Mouse (Mus musculus): ENCODE measurements around the gene 4833439L19Rik. TPM values are rescaled to one million over a fixed set of nuclear protein-coding genes. Genes with fewer than 3 reads are reported as not detected.

Gene 4833439L19Rik
- polyA plus RNA-seq, 1 experiment from 2014 or later: 198 TPM

GRCm38 (mm10) chr13:54557652-54558051 is 7.6 kb downstream of the 4833439L19Rik start:
- DNase-seq (ENCODE audit: low spot score): no peak
- Histone ChIP-seq H3K9me3 (replicated peaks) (no peaks in the 10 kb centered on the region), H3K4me3 (no peak overlapping the region), H3K4me1 (no peaks in the 10 kb centered on the region), H3K27me3 (ENCODE audit: low read depth, poor library complexity, severe bottlenecking) (no peaks in the 10 kb centered on the region), H3K27ac (no peak overlapping the region), H3K36me3 (peaks cover 97% of the 10 kb centered on the region)
- WGBS: 100% methylated on average over 1 of the region's 1 CpGs

- Histone ChIP-seq H3K9me3 (replicated peaks) (no peaks in the 10 kb centered on the region), H3K4me1 (no peaks in the 10 kb centered on the region), H3K27me3 (ENCODE audit: low read depth, poor library complexity, severe bottlenecking) (no peaks in the 10 kb centered on the region), H3K36me3 (peaks cover 97% of the 10 kb centered on the region), H3K27ac (no peak overlapping the region), H3K4me3 (no peak overlapping the region)
- whole genome bisulfite sequencing: 93% methylated on average over 3 of the region's 3 CpGs
- DNase-seq (ENCODE audit: low spot score): no peak
Measured at GRCm38 (mm10) chr13:54556796-54557195, 8.4 kb downstream of the 4833439L19Rik start.

- Histone ChIP-seq H3K9me3 (replicated peaks) (no peaks in the 10 kb centered on the region), H3K27me3 (ENCODE audit: low read depth, poor library complexity, severe bottlenecking) (no peaks in the 10 kb centered on the region), H3K4me3 (no peak overlapping the region), H3K36me3 (peaks cover 97% of the 10 kb centered on the region), H3K4me1 (no peaks in the 10 kb centered on the region), H3K27ac (no peak overlapping the region)
- 93% methylated on average over 9 of the region's 9 CpGs for WGBS
- no peak for DNase-seq (ENCODE audit: low spot score)
Measured at GRCm38 (mm10) chr13:54556176-54556575, 9.1 kb downstream of the 4833439L19Rik start.

GRCm38 (mm10) chr13:54548036-54548435 is 17.2 kb downstream of the 4833439L19Rik start:
- Histone ChIP-seq H3K36me3 (peaks cover 81% of the 10 kb centered on the region), H3K9me3 (replicated peaks) (no peaks in the 10 kb centered on the region), H3K27me3 (ENCODE audit: low read depth, poor library complexity, severe bottlenecking) (no peaks in the 10 kb centered on the region), H3K4me3 (no peak overlapping the region), H3K27ac (no peak overlapping the region), H3K4me1 (no peaks in the 10 kb centered on the region)
- DNase-seq (ENCODE audit: low spot score): no peak
- WGBS: 90% methylated on average over 7 of the region's 7 CpGs

- Histone ChIP-seq H3K4me1 (no peaks in the 10 kb centered on the region), H3K27ac (no peak overlapping the region), H3K27me3 (ENCODE audit: low read depth, poor library complexity, severe bottlenecking) (no peaks in the 10 kb centered on the region), H3K36me3 (peaks cover 93% of the 10 kb centered on the region), H3K9me3 (replicated peaks) (no peaks in the 10 kb centered on the region), H3K4me3 (no peak overlapping the region)
- DNase-seq (ENCODE audit: low spot score): no peak
Measured at GRCm38 (mm10) chr13:54532134-54532533, 33.1 kb downstream of the 4833439L19Rik start.

GRCm38 (mm10) chr13:54527140-54527539 is 38.1 kb downstream of the 4833439L19Rik start:
- no peak for DNase-seq (ENCODE audit: low spot score)
- no peaks in the 10 kb centered on the region for H3K27me3 ChIP-seq (ENCODE audit: low read depth, poor library complexity, severe bottlenecking)
- H3K9me3 ChIP-seq (replicated peaks): no peaks in the 10 kb centered on the region
- WGBS: 92% methylated on average over 6 of the region's 6 CpGs
- peaks cover 84% of the 10 kb centered on the region for H3K36me3 ChIP-seq
- H3K4me3 ChIP-seq: no peak overlapping the region
- no peaks in the 10 kb centered on the region for H3K4me1 ChIP-seq
- no peak overlapping the region for H3K27ac ChIP-seq

- no peak overlapping the region for H3K27ac ChIP-seq
- DNase-seq (ENCODE audit: low spot score): no peak
- no peaks in the 10 kb centered on the region for H3K9me3 ChIP-seq (replicated peaks)
- no peaks in the 10 kb centered on the region for H3K4me1 ChIP-seq
- H3K27me3 ChIP-seq (ENCODE audit: low read depth, poor library complexity, severe bottlenecking): no peaks in the 10 kb centered on the region
- H3K4me3 ChIP-seq: no peak overlapping the region
- H3K36me3 ChIP-seq: peaks cover 34% of the 10 kb centered on the region
Measured at GRCm38 (mm10) chr13:54521181-54521580, 44.1 kb downstream of the 4833439L19Rik start.

GRCm38 (mm10) chr13:54520221-54520620 is 45.0 kb downstream of the 4833439L19Rik start:
- Histone ChIP-seq H3K36me3 (peaks cover 34% of the 10 kb centered on the region), H3K4me3 (no peak overlapping the region), H3K9me3 (replicated peaks) (no peaks in the 10 kb centered on the region), H3K27ac (no peak overlapping the region), H3K4me1 (no peaks in the 10 kb centered on the region), H3K27me3 (ENCODE audit: low read depth, poor library complexity, severe bottlenecking) (no peaks in the 10 kb centered on the region)
- WGBS: 92% methylated on average over 4 of the region's 4 CpGs
- no peak for DNase-seq (ENCODE audit: low spot score)

GRCm38 (mm10) chr13:54505920-54506319 is 59.3 kb downstream of the 4833439L19Rik start:
- H3K36me3 ChIP-seq: peaks cover 17% of the 10 kb centered on the region
- H3K9me3 ChIP-seq (replicated peaks): no peaks in the 10 kb centered on the region
- H3K27ac ChIP-seq: no peak overlapping the region
- WGBS: 93% methylated on average over 1 of the region's 1 CpGs
- H3K4me1 ChIP-seq: peaks cover 25% of the 10 kb centered on the region
- DNase-seq (ENCODE audit: low spot score): no peak
- H3K4me3 ChIP-seq: no peak overlapping the region
- H3K27me3 ChIP-seq (ENCODE audit: low read depth, poor library complexity, severe bottlenecking): 0 out of 2 replicates have a peak, but pooled peaks cover 4% of the 10 kb centered on the region

- Histone ChIP-seq H3K4me1 (peaks cover 25% of the 10 kb centered on the region), H3K9me3 (replicated peaks) (no peaks in the 10 kb centered on the region), H3K36me3 (peaks cover 17% of the 10 kb centered on the region), H3K27ac (peak overlapping the region; percentile 91), H3K4me3 (peak overlapping the region; percentile 85), H3K27me3 (ENCODE audit: low read depth, poor library complexity, severe bottlenecking) (0 out of 2 replicates have a peak, but pooled peaks cover 4% of the 10 kb centered on the region)
- WGBS: 28% methylated on average over 7 of the region's 7 CpGs
- DNase-seq (ENCODE audit: low spot score): peak; percentile 45
Measured at GRCm38 (mm10) chr13:54504611-54505260, 60.5 kb downstream of the 4833439L19Rik start.

- peaks cover 25% of the 10 kb centered on the region for H3K4me1 ChIP-seq
- peak within 1 kb of the TSS; percentile 85 for H3K4me3 ChIP-seq
- H3K9me3 ChIP-seq (replicated peaks): no peaks in the 10 kb centered on the region
- under 1% methylated on average over 96 of the region's 105 CpGs for WGBS
- DNase-seq (ENCODE audit: low spot score): peak; percentile 92
- 0 out of 2 replicates have a peak, but pooled peaks cover 4% of the 10 kb centered on the region for H3K27me3 ChIP-seq (ENCODE audit: low read depth, poor library complexity, severe bottlenecking)
- H3K36me3 ChIP-seq: peaks cover 17% of the 10 kb centered on the region
- H3K27ac ChIP-seq: peak within 1 kb of the TSS; percentile 91
Measured at GRCm38 (mm10) chr13:54503604-54504521, 61.4 kb downstream of the 4833439L19Rik start, which contains the start of gene Simc1. Simc1 (plus strand) TSS chr13:54503779.

GRCm38 (mm10) chr13:54503278-54503603 is 62.0 kb downstream of the 4833439L19Rik start:
- 0 out of 2 replicates have a peak, but pooled peaks cover 4% of the 10 kb centered on the region for H3K27me3 ChIP-seq (ENCODE audit: low read depth, poor library complexity, severe bottlenecking)
- WGBS: 0% methylated on average over 14 of the region's 14 CpGs
- H3K9me3 ChIP-seq (replicated peaks): no peaks in the 10 kb centered on the region
- H3K4me1 ChIP-seq: peaks cover 25% of the 10 kb centered on the region
- peak overlapping the region; percentile 85 for H3K4me3 ChIP-seq
- peaks cover 14% of the 10 kb centered on the region for H3K36me3 ChIP-seq
- H3K27ac ChIP-seq: peak overlapping the region; percentile 91
- DNase-seq (ENCODE audit: low spot score): no peak

Data from limb, embryonic 10.5 days (tissue).